Mouse (Mus musculus) retina, embryonic 14.5 days (tissue): ENCODE results near the gene Bod1l.

Experiments
- DNase-seq: peaks from one replicate; pipeline ENCODE4 v3.0.0-alpha.2; 2015; ENCODE audit warnings: low spot score

The Bod1l gene

GRCm38 (mm10) chr5:41758671-41759639 lies 85.2 kb downstream of the Bod1l start:
- no peak for DNase-seq

- no peak for DNase-seq
Measured at GRCm38 (mm10) chr5:41757338-41757737, 86.8 kb downstream of the Bod1l start.

- no peak for DNase-seq
Measured at GRCm38 (mm10) chr5:41756396-41756795, 87.7 kb downstream of the Bod1l start.

DNA sequence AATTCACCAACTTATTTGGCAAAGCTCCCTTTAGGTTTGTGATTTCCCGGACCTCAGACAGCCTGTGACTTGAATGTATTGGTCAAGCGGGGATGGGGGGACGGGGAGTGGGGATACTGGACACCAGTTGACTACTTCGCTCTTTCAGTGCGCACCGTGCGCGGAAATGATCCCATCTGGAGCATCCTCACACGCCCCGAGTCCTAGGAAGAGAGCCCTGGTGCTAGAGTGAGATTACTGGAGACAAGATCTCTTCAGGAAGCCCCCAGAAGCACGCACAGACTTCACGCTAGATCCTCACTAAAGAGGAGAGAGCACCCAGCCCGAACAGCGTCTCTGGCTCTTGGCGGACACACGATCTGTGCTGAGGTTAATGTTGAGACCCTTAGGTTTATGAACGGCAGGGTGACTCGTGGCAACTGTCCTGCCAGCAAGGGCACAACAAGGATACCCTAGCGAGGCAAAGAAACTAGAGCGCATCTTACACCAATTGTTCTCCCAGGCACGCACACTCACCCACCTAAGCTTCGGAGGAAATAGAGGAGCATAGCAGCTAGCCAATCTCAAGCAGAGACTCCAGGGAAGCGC lies 88.6 kb downstream of the Bod1l start:
- DNase-seq, result no peak

DNA sequence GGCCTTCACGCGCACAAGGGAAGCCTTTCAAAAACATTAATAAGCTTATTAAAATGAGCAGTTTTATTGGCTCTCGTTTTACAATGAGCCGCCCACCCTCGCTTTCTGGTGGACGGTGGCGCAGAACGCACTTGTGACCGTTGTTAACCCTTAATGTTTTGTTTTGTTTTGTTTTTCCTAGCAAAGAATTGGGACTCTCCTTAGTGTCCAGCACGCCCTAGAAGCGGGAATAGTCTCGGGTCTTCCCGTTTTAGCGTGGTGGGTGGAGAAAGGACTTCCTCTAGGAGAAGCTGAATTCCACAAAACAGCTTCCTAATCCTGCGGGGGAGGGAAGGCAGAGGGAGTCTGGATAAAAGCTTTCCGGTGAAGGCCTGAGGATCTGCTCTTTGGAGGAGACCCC lies 89.3 kb downstream of the Bod1l start:
- DNase-seq, result no peak

GRCm38 (mm10) chr5:41754226-41754775 lies 89.8 kb downstream of the Bod1l start:
- no peak for DNase-seq

DNA sequence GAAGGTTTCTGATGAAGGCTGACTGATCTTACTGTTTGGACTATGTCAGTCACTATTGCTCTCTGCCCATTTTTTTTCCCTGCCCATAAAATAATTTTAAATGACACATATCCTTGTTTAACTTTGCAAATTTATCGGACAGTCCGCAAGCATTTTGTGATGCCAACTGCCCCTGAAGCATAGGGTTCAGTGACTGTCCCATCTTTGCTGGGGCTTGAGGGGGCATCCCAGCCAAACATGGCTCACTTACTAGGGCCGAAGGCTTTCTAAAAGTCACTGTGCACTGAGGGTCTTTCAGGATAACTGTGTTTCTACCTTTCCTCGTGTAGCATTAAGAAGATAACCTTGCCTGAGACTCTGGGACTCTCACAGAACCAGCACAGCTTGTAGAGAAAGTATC lies 91.4 kb downstream of the Bod1l start:
- DNase-seq, result no peak

GRCm38 (mm10) chr5:41744898-41745780 lies 99.0 kb downstream of the Bod1l start:
- DNase-seq, result no peak

GRCm38 (mm10) chr5:41744234-41744633 lies 99.9 kb downstream of the Bod1l start:
- DNase-seq, result no peak

DNA sequence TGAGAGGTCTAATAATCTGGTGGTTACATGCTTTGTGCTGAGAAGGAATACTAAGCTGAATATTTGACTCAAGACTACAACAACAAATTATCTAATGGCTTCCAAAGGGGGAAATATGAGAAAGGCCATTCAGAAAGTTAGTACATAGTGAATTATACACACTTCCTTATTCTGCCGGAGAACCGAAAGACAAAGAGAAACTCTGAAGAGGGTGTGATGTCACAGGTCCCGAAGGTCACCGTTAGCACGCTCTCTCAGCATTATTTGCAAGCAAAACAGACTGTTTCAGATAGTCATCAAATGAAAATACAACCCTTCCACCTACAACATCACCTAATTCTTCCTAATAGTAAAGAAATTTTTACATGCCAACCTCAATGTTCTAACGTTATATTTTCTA lies 105.3 kb downstream of the Bod1l start:
- no peak for DNase-seq
